Mouse (Mus musculus) embryo, embryonic 11 days (tissue): ENCODE data around the gene Bsnd.

Experiments
- DNase-seq: peaks from one replicate; pipeline ENCODE4 v3.0.0-alpha.2; 2015

Gene Bsnd

GRCm38 (mm10) chr4:106480545-106480944 is 11.5 kb downstream of the Bsnd start:
- DNase-seq: no peak

GRCm38 (mm10) chr4:106474241-106474640 is 17.8 kb downstream of the Bsnd start:
- DNase-seq: peak; percentile 83

- DNase-seq: peak; percentile 81
These were observed 19.7 kb downstream of the Bsnd start for GRCm38 (mm10) chr4:106472335-106472734.

GRCm38 (mm10) chr4:106470921-106471320 is 21.2 kb downstream of the Bsnd start:
- no peak for DNase-seq

GRCm38 (mm10) chr4:106467420-106468110 is 24.5 kb downstream of the Bsnd start:
- DNase-seq: no peak

- peak; percentile 12 for DNase-seq
These were observed 28.8 kb downstream of the Bsnd start for GRCm38 (mm10) chr4:106463174-106463801.

GRCm38 (mm10) chr4:106462524-106462923 is 29.6 kb downstream of the Bsnd start:
- DNase-seq: no peak

- DNase-seq: no peak
These were observed 30.1 kb downstream of the Bsnd start for GRCm38 (mm10) chr4:106462016-106462415.

GRCm38 (mm10) chr4:106454541-106454940 is 37.5 kb downstream of the Bsnd start:
- no peak for DNase-seq

- DNase-seq: no peak
These were observed 38.6 kb downstream of the Bsnd start for GRCm38 (mm10) chr4:106453516-106453915.

GRCm38 (mm10) chr4:106453108-106453507 is 39.0 kb downstream of the Bsnd start:
- DNase-seq: no peak

- no peak for DNase-seq
These were observed 39.7 kb downstream of the Bsnd start for GRCm38 (mm10) chr4:106452401-106452800.

- DNase-seq: no peak
These were observed 42.8 kb downstream of the Bsnd start for GRCm38 (mm10) chr4:106449306-106449705.

GRCm38 (mm10) chr4:106443182-106443581 is 48.9 kb downstream of the Bsnd start:
- DNase-seq: no peak

- DNase-seq: no peak
These were observed 53.3 kb downstream of the Bsnd start for GRCm38 (mm10) chr4:106438763-106439162.

GRCm38 (mm10) chr4:106437207-106437606 is 54.9 kb downstream of the Bsnd start:
- no peak for DNase-seq

GRCm38 (mm10) chr4:106436475-106436874 is 55.6 kb downstream of the Bsnd start:
- DNase-seq: peak; percentile 52

GRCm38 (mm10) chr4:106435426-106435825 is 56.7 kb downstream of the Bsnd start:
- no peak for DNase-seq
